Mouse (Mus musculus): ENCODE measurements around the gene Maml2.
"Not testable (repeated sequence)": the region's sequence is repeated elsewhere in the genome, so short reads cannot be mapped to it uniquely, and the experiment has no call there.

The Maml2 gene

DNA sequence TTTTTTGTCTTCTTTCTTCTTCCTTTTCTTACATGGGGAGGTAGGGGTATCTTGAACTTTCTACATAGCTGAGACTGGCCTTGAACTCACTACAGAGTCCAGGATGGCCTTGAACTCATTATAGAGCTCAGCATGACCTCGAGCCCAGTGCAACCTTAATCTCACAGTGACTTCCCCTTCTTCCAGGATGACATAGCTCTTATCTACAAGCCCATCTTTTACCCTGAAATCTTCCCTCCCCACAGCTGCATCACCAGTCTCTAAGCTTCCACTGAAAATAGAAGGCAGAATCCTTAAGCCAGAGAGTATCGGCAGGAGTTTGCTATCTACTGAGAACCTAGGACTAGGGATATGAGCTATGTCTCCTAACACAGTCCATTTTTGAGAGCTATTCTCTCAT lies 375.5 kb downstream of the Maml2 start:
- DNase-seq (ENCODE audit: low read depth, low spot score) = no peak

DNA sequence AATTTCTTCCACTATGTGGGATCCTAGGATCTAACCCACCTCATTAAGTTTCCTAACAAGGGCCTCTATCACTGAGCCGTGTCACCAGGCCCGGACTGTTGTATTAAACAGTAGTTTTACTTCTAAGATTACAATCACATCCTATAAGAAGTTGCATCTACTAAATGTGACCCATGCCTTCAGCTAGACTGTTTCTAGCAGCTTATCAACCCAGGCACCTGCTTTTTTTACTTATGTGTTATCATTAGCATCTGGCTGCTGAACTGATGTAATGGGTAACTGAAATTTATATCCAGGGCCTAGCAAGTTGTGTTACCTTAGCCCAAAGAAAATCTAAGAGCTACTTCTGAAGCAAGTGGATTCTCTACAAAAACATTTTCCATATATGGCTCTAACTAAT lies 380.3 kb downstream of the Maml2 start:
- no peak for DNase-seq (ENCODE audit: low read depth, low spot score)

- DNase-seq (ENCODE audit: low read depth, low spot score) = no peak
These were observed 381.9 kb downstream of the Maml2 start for GRCm38 (mm10) chr9:13679696-13680095.

DNA sequence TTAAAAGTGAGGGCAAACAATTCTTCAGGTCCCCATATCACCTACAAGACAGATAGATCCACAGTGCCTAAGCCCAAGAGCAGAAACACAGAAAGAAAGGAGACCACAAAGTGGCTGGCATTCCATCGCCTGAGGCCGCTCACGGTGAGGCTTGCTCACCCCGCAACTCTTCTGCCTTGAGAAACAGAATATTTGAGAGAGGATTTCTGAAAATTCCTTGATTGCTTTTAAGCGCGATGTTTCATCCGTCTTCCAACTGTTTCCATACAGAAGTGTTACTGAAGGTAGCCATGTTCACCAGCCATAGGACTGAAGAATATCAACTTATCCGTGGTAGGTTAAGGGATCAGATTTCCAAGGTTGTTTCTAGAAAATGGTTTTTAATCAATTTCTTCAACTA lies 383.4 kb downstream of the Maml2 start:
- no peak for DNase-seq (ENCODE audit: low read depth, low spot score)

DNA sequence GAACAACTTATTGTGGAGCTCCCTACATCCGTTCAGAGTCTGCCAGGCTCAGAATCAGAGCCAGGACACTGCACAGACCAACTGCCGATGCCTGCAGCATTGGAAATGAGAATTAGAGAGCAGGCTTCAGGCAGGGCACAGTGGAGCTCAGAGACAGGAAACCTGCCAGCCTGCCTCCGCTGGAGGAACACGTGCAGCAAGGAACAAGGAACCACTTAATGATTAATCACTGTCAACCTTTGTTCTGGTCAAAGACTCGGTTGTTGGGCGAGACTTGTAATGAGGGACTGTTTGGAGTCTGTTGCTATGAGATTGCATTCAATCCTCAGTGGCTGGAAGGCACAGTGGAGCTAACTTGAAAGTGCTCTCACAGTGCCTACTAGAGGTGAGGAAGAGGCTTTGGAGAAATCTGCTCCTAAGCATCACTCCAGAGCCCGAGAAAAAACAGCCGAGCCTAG lies 383.9 kb downstream of the Maml2 start:
- DNase-seq (ENCODE audit: low read depth, low spot score) = no peak

DNA sequence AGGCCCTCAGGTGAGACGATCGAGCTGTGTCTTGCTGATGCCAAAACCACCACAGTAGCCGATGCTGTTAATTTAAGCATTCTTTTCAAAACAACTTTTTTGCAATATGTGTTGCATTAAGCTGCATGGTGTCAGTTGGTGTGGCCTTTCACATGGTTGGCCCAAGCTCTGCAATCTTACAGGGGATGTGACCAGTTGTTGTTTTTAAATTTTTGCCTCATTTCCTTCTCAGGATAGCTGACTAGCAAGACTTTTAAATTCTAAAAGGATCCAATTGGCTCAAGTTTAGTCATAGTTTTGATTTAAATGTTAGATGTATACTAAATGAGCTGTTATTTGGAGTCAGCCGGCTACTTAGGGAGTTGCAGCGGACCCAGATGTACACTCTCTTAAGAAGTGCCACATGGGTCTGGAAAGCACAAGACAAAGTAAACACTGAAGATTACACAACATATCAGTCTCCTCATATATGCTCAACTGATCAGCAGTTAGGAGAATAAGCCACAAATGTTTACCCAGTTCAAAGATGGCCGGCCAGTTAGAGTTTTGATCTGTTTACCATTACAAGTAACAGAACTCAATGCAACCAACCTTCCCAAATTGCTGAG lies 386.7 kb downstream of the Maml2 start:
- DNase-seq (ENCODE audit: low read depth, low spot score) = no peak

DNA sequence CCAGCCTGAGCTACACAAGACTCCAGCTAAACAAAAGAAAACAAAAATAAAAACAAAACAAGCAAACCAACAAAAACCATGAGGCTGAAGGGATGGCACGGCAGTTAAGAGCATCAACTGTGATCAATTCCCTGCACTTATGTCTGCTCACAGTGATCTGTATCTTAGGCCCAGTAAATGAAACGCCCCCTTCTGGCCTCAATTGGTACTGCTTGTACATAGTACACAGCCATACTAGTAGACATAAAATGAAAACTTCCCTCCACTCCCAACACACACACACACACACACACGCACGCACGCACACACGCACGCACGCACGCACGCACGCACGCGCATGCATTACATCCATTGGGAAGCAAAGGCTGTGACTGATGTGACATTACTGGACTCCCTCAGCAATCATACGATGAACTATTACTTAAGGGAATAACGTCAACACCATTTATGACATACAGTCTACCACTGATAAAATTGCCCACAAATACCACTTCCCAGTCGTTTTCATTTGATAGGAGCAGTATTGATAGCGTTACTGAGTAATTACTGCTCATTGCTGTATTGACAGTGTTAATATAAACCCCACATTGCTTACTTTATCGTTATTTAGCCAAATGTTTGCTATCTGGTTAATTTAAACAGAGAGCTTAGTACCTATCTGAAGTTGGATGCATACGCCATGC lies 389.4 kb downstream of the Maml2 start:
- DNase-seq (ENCODE audit: low read depth, low spot score) = no peak

DNA sequence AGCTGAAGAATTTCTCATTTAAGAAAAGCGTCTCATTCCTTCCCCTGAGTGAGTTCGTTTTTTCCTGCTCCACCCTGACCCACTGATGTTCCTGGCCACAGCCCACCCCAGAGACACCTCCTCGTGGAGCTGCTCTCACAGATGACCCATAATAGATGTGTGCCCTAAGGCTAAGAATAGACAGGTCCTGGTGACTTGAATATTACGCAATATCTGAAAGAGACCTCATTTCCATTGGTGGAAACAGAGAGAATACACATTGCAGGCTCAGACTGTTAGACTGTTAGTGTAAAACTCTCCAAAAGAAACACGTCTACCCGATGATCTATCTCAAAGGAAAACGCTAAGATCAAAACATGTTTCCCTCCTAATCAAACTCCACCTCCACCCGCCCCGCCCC lies 391.2 kb downstream of the Maml2 start:
- no peak for DNase-seq (ENCODE audit: low read depth, low spot score)

- no peak for DNase-seq (ENCODE audit: low read depth, low spot score)
These were observed 392.6 kb downstream of the Maml2 start for GRCm38 (mm10) chr9:13690321-13690720.

DNA sequence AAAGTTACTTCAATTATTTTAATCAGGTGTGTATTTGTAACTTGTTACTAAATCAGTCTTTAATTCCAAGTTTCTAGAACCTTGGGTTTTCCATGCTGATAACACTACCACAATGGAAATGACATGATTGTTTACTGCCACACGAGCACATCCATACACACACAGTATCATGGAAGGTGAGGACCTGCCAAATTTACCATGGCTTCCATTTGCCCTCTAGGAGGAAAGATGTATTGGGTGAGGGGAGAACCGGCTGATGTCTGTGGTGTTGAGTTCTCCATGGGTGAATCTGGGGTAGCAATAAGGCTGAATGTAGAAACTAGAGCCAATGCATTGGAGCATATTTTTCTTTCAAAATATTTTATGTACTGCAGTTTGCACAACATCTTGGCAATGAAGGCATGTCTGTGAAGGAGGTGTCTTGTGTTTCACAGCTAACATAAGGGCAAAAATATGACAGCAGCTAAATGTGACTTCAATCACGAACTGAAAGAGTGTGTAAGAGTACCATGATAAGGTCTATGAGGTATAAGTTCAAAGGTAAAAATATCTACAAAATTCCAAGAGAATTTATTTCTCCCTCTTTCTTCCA lies 396.0 kb downstream of the Maml2 start:
- no peak for DNase-seq (ENCODE audit: low read depth, low spot score)

DNA sequence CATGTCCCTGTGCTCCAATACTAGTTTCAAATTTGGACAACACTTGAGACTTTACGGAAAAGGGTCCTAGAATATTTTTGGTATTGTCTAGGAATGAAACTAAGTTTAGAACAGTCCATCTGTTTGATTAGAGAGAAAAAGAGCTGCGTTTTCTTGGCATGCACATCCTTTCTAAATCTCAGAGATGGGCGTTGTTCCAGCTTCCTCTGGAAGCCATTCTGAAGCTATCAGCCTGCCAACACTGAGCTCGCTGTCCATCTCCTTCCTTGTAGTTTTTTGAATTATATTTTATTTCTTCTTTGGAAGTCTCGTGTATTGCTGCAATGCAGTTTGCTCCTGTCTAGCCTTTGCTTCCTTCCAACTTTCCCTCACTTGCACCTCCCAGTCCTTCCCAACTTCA lies 396.5 kb downstream of the Maml2 start:
- DNase-seq (ENCODE audit: low read depth, low spot score) = no peak

GRCm38 (mm10) chr9:13697041-13697811 lies 399.5 kb downstream of the Maml2 start:
- no peak for DNase-seq (ENCODE audit: low read depth, low spot score)

GRCm38 (mm10) chr9:13697869-13698268 lies 400.1 kb downstream of the Maml2 start:
- DNase-seq (ENCODE audit: low read depth, low spot score) = no peak

DNA sequence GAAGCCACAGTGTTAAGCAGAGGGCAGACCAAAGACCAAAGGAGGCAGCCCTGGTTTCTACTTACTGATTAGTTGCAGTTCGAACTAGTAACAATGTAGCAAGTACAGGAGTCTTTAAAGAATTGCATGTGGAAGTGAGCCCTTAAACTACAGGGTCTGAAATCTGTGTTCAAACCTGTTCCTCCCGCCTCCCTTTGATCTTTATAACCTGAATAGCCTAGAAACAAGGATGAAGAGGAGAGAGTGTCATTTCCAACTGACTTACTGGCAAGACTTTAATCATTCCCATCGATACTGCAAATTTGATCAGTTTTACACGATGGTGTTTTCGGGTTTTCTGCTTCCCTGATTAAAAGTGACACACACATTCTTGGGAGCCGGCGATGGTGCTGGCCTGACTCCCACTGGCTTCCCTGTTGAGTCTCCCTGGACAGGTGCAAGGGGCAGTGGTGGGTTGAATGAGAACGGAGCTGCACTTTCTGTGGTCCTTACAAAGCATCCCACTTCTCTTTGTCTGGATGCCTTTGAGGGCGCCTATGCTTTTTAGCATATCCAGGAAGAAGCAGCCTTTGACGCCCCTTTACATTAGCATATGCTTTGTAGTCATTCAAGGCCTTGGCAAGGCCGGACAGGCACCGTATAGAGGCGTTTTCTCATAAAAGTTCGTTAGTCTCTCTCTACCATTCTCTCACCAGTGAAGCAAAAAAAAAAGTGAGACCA lies 401.5 kb downstream of the Maml2 start:
- no peak for DNase-seq (ENCODE audit: low read depth, low spot score)

DNA sequence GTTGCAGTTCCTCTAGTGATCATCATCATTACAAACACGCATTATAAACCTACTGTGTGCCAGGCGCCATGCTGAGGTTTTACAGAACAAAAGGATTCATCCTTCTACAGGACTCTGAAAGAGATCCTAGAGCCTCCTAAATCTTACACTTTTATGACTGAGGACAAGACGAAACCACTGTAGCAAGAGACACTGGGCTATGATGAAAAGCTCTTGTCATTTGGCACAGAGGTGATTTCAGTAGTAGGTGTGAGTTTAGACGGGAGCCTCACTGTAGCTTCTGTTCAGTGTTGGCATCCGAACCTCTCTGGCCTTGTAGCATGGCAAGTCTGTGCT lies 402.0 kb downstream of the Maml2 start:
- DNase-seq (ENCODE audit: low read depth, low spot score) = no peak

GRCm38 (mm10) chr9:13701773-13702172 lies 404.0 kb downstream of the Maml2 start:
- DNase-seq (ENCODE audit: low read depth, low spot score) = no peak

GRCm38 (mm10) chr9:13703100-13703499 lies 405.3 kb downstream of the Maml2 start:
- no peak for DNase-seq (ENCODE audit: low read depth, low spot score)

GRCm38 (mm10) chr9:13704917-13705316 lies 407.2 kb downstream of the Maml2 start:
- DNase-seq (ENCODE audit: low read depth, low spot score) = no peak

DNA sequence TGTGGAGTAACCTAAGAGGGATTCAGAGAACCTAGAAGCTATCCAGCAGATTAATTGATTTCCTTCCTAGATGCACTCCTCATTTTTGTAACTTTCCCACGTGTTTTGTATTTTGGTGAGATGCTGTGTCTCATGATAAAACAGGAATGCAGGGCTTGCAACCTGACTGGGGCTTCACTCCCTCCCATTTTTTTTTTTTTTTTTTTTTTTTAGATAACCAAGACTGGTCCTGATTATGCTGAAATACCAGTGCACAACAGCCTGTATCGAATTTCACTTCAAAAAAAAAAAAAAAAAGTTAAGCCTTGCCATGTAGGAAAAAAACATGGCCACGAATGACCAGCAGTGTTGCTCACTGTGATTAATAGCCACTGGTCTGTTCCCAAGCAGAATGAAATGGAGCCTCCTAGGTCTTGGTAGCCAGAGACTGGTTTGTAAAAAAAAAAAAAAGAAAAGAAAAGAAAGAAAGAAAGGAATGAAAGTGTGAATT lies 409.4 kb downstream of the Maml2 start:
- no peak for DNase-seq (ENCODE audit: low read depth, low spot score)

- no peak for DNase-seq (ENCODE audit: low read depth, low spot score)
These were observed 411.7 kb downstream of the Maml2 start for GRCm38 (mm10) chr9:13709436-13709835.

- not testable (repeated sequence) for DNase-seq (ENCODE audit: low read depth, low spot score)
These were observed 418.1 kb downstream of the Maml2 start for GRCm38 (mm10) chr9:13715891-13716290.
